9 mouse cellular contexts compared by ENCODE assay signal in the genomic region with DNA sequence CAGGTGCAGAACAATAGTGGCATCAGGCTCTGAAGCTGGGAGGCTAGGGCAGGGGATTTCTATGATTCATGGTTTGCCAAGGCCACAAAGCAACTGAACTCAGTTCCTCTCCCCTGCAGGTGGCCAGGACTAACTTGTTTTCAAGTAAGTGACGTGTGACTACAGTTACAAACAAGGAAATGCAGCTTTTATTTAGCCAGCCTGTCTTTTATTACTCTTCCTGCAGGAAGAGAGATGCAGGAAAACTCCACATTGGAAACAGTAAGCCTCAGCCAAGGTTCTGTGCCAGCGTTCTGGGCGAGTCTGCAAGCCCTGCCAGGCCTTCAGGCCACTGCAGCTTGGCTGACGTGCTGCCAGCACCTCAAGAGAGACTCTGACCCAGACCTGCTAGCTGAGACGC. TPM values are rescaled to one million over a fixed set of nuclear protein-coding genes. Genes with fewer than 3 reads are reported as not detected.
A peak's percentile ranks its signal among the peaks of the same experiment; 100 is the strongest.
DNase-seq lines count a peak whose midpoint lies in the region; ATAC-seq lines count a peak whose summit lies in the region.
"Had no signal": no experiment of that assay in that cellular context is flagged by ENCODE, and none has a peak within 500 bp of the region (broad histone marks: within the 10 kb centered on the region; RNA-seq: fewer than 3 reads in every experiment).

No protein-coding gene starts in this region.

- H3K36me3 ChIP-seq in embryonic facial prominence, embryonic 14.5 days (ENCODE audit: control insufficient read depth, insufficient read depth, low read length) = no peaks in the 10 kb centered on the region
- no peaks in the 10 kb centered on the region for H3K36me3 ChIP-seq in embryonic facial prominence, embryonic 10.5 days (replicated peaks)

- H3K9ac ChIP-seq in embryonic facial prominence, embryonic 14.5 days (ENCODE audit: low read depth, low read length) = no peak overlapping the region

- no peak overlapping the region for H3K27ac ChIP-seq in embryonic facial prominence, embryonic 14.5 days (replicated peaks; ENCODE audit: low read depth, low read length)
- no peak overlapping the region for H3K27ac ChIP-seq in embryonic facial prominence, embryonic 10.5 days (replicated peaks)

- no peaks in the 10 kb centered on the region for H3K9me3 ChIP-seq in embryonic facial prominence, embryonic 14.5 days (ENCODE audit: control insufficient read depth, low read length)
- H3K9me3 ChIP-seq in embryonic facial prominence, embryonic 10.5 days = no peaks in the 10 kb centered on the region

- H3K4me1 ChIP-seq in embryonic facial prominence, embryonic 14.5 days (ENCODE audit: control insufficient read depth, insufficient read depth, low read length) = no peaks in the 10 kb centered on the region
- H3K4me1 ChIP-seq in embryonic facial prominence, embryonic 10.5 days = no peaks in the 10 kb centered on the region

- WGBS in embryonic facial prominence, embryonic 14.5 days = 31% methylated on average over 5 of the region's 5 CpGs
- 32% methylated on average over 5 of the region's 5 CpGs for WGBS in embryonic facial prominence, embryonic 10.5 days

- H3K27me3 ChIP-seq in embryonic facial prominence, embryonic 14.5 days (replicated peaks; ENCODE audit: control insufficient read depth, insufficient read depth, low read length) = no peaks in the 10 kb centered on the region
- H3K27me3 ChIP-seq in embryonic facial prominence, embryonic 10.5 days (replicated peaks; ENCODE audit: low read depth, poor library complexity, severe bottlenecking) = no peaks in the 10 kb centered on the region

- H3K4me3 ChIP-seq in embryonic facial prominence, embryonic 14.5 days (ENCODE audit: low read depth, low read length) = no peak overlapping the region
- no peak overlapping the region for H3K4me3 ChIP-seq in embryonic facial prominence, embryonic 10.5 days

- ATAC-seq in embryonic facial prominence, embryonic 14.5 days (ENCODE audit: low read depth) = no peak
- peak; percentile 65 for ATAC-seq in granulocyte monocyte progenitor cell, adult 5-6 weeks (replicated peaks; ENCODE audit: poor library complexity, severe bottlenecking)

- H3K4me2 ChIP-seq in embryonic facial prominence, embryonic 14.5 days (ENCODE audit: low read depth, low read length) = no peak overlapping the region

- DNase-seq in embryonic facial prominence, embryonic 14.5 days (ENCODE audit: low spot score) = peak; percentile 53
- no peak for DNase-seq in embryonic facial prominence, embryonic 10.5 days (ENCODE audit: low spot score)
- DNase-seq in urinary bladder, postnatal 14 days (ENCODE audit: low spot score) = peak; percentile 29
- DNase-seq in urinary bladder, adult 18-20 months (ENCODE audit: low spot score in 2 of 2) = no peak
- peak; percentile 16 to 55 for DNase-seq in layer of hippocampus, postnatal 14 days (ENCODE audit: low spot score in 2 of 2)
- DNase-seq in spleen, postnatal 4 days (ENCODE audit: low spot score in 2 of 2) = peak; percentile 22 to 64
- DNase-seq in embryo, embryonic 10.5 days (ENCODE audit: low spot score) = no peak

RNA-seq across cellular contexts. Expression of a gene that starts 34.3 kb away (rescaled TPM):
- polyA plus RNA-seq in embryonic facial prominence, embryonic 14.5 days (2014; fragmentation: Nextera tagmentation; extraction: Ambion mirVana) = 0.96 and 1.2 TPM in 2 replicates
- polyA plus RNA-seq in embryonic facial prominence, embryonic 10.5 days (2016; fragmentation: Nextera tagmentation; extraction: Ambion mirVana) = 3.0 TPM in 2 replicates
- not detected in 2 replicates for total RNA-seq in granulocyte monocyte progenitor cell, adult 5-6 weeks (2014; fragmentation: Nextera tagmentation)
- total RNA-seq in granulocyte monocyte progenitor cell, adult 5-6 weeks (2017) = not detected in 2 replicates
- 1 to 10 TPM; 2.3 to 2.7 TPM for total RNA-seq in layer of hippocampus, postnatal 14 days (2021)
- polyA plus RNA-seq: C2C12 had no signal

Comparison
In these comparisons a context has a peak if more than half of its experiments do, and no peak if none do; other contexts are left out.
1. DNase-seq: peak in embryonic facial prominence, embryonic 14.5 days (single experiment), urinary bladder, postnatal 14 days (single experiment), layer of hippocampus, postnatal 14 days (2 of 2) and spleen, postnatal 4 days (2 of 2); none in embryonic facial prominence, embryonic 10.5 days (single experiment), urinary bladder, adult 18-20 months (0 of 2) and embryo, embryonic 10.5 days (single experiment).